Mouse (Mus musculus): ENCODE data around the gene Frrs1.
A peak's percentile ranks its signal among the peaks of the same experiment; 100 is the strongest.

Frrs1 gene

DNA sequence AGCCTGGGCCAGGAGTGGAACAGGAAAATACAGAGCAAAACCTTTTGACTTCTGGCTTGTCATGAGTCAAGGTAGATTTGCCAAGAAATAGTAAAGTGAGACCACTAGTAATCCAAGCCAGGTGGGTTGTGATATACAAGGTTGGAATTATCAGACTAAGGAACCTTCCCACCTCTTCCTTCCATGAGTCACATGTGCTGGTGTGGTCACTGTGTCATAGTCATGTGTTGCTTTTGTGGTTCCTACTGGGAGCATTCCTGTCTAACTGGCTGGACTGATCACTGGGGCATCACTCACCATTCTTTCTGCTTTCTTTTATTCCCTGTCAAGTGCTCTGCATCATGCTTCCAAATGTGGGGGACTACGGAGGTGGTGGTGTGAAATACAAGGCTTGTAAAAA lies 11.2 kb upstream of the Frrs1 start:
- DNase-seq (ENCODE audit: low read depth, low spot score), result no peak

DNA sequence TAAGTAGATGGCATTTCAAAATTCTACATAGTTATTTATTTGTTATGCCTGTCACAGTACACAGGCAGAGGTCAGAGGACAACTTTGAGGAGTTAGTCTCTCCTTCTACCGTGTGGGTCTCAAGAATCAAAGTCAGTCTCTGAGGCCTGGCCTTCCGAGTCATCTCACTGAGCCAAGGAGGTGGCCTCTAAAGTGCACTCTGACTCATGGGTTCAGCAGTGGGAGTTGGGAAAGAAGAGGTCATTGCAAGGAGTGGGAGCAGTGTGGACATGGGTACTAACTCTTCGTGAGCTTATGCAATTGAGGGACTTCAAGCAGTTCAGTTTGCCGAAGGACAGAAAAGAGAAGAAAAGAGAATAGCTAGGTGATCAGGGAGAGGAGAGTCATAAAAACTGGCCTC lies 10.3 kb upstream of the Frrs1 start:
- no peak for DNase-seq (ENCODE audit: low read depth, low spot score)

DNA sequence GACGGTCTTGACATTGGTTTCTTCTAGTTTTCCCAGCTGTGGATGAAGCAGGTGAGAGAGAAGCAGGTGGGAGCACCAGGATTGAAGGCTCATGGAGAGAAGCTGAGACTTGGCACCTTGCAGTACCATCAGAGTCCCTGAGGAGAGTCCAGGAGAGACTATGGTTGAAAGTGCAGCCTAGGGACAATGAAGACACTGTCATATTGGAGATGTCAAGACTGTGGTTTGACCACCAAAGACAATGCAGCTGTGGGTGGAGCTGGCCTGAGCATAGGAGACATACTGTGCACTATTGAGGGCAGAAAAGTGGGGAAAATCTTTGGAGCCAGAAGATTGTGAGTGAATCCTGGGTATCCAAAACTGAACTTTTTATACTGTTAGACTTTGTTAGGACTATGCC lies 8.9 kb upstream of the Frrs1 start:
- no peak for DNase-seq (ENCODE audit: low read depth, low spot score)

DNA sequence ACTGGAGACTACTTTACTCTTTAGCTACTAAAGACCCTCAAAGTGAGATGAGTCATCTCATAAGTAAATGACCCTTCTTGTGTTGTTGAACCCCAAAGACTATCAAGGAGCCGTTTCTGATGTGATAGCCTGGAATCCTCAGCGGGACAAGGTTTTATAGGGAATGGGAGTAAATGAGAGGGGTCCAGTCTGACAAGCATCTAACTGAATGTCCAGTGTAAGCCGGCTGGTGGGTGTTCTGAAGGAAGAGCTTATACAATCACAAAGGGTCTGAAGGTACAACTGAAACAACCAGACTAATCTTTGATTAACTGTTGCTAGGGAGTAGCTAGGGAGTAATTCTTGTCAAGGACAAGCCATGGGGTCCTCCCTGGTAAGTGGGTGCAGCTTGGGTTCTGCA lies 6.8 kb upstream of the Frrs1 start:
- no peak for DNase-seq (ENCODE audit: low read depth, low spot score)

DNA sequence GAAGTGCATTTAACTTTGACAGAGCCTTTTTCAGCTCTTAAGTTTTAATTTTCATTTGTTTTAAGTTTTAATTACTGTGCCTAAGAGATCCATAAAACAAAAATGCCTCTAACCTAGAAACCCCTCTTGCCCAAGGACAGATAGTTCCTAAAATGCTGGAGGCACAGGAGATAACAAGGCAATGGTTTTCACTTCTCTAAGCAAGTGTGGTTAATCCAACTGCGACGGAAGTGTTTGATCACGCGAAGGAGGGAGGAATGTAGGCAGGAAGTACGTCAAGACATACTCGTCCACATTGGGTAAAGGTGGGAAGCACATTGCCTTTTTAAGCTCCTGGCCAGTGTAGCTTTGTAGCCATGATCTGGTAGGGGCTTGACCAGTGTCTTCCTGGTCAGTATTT lies 1.7 kb upstream of the Frrs1 start:
- no peak for DNase-seq (ENCODE audit: low read depth, low spot score)

DNA sequence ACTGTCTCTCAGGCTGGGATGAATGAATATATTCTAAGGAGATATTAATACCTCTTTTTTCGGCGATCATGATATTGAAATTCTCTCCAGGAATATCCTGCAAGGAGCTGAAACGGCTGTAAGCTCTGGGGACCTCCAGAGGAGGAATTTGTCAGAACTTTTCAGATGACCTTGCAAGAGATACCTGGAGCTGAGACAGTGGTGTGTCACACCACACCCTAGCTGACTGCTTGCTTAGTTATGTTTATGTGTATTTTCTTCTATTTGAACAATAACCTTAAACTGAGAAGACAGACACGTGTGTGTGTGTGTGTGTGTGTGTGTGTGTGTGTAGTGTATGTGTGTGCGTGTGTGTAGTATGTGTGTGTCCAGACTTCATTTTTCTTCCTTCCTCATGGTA lies 488 bp downstream of the Frrs1 start:
- no peak for DNase-seq (ENCODE audit: low read depth, low spot score)

DNA sequence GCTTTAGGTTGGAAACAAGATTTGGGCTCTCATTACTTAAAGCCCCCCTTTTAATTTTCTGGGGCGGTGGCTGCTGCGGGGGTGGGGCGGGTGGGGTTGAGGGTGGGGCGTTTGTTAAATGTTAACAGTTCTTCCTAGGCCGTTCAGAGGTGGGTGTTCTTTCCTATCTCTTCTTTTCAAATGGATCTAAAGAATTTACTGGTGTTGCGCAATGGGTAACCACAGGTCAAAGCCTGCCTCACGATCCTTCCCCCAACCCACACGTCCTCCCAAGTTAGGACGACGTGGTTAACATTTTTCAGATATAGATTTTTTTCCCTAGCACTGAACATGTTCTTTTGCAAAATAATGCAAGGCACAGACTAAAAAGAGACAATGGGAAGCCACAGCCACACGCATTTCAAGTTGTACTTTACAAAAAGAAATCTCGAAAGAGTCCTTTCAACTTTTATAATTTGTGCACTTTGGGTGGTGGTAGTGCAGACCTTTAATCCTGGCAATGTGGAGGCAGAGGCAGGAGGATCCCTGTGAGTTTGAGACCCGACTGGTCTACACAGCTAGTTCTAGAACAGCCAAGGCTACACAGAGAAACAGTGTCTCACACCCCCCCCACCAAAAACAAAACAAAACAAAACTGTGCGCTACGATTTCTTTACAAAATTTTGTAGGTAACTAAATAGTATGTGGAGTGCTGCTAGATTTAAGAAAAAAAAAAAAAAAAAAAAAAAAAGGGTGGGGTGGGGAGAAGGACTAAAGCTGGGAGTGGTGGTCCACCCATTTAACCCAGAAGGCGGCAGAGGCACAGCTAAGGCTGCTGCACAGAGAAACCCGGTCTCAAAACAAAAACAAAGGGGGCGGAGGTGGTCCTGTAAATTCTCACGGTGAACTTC lies 1.3 kb downstream of the Frrs1 start:
- no peak for DNase-seq (ENCODE audit: low read depth, low spot score)

DNA sequence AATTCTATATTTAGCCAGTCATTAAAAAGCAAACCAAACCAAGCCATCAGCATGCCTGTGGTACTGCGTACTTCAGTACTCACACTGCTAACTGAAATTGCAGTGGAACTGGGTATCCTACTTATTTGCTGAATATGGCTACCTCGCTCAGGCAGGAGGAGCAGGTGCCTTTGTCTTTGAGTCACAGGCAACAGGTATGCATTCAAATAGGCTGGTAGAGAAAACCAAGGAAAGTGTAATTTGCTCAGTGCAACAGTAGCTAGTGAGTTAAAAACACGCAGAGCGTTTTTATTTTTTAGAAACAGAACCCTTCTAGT lies 1.9 kb downstream of the Frrs1 start:
- DNase-seq (ENCODE audit: low read depth, low spot score), result no peak

DNA sequence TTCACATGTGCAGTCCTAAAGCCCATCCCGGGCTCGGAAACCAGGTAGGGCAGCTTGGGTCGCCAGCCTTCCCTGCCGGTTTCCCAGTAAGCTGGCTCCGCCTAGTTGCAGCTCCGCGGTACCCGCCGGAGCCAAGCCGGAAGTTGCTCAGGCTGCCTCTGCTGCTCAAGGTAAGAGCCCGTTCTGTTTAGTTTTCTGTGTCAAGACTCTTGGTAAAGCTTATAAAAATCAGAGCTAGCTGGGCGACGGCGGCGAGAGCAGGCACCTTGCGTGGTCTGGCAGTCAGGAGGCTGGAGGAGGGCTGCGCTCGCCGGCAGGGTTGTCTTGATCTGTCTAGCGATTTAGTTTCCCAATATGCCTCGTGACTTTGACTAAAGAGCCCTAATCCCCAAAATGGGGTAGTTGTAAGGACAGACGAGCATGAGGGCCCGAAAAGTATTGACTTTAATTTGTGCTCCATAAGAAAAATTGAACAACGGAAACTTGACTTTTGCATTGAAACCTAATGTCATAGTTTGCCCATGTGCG lies 2.3 kb downstream of the Frrs1 start:
- peak; percentile 81 for DNase-seq (ENCODE audit: low read depth, low spot score)

DNA sequence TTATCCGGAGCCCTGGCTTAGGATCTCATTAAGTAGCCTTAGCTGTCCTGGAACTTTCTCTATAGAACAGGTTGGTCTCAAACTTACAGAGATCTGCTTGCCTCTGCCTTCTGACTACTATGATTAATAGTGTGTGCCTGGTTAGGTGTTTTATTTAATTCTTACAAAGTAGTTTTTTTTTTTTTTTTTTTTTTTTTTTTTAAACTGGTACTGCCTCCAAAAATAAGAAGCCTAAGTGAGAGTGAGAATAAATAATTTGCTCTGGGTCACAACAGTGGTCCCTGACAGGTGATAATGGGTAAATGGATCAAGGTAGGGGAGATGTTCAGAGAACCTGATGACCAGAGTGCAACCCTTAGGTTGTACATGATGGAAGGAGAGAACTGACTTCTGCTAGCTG lies 3.4 kb downstream of the Frrs1 start:
- no peak for DNase-seq (ENCODE audit: low read depth, low spot score)

DNA sequence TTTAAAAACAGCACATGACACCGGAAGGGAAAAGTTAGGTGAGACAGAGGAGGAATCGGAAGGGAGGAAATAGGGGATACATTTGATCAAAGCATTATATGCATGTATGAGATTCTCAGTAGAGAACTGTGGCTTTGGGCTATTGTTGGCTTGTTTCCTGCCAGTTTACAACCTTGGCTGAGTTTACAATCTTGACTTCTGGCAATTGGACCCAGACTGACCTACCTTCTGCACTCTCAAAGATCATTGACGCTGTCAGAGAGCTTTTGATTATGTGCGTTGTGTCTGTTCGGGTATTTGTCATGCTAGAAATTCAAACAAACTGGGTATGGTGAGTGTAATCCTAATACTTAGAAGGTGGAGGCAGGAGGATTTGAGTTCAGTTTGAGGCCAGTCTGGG lies 5.2 kb downstream of the Frrs1 start:
- DNase-seq (ENCODE audit: low read depth, low spot score), result no peak

DNA sequence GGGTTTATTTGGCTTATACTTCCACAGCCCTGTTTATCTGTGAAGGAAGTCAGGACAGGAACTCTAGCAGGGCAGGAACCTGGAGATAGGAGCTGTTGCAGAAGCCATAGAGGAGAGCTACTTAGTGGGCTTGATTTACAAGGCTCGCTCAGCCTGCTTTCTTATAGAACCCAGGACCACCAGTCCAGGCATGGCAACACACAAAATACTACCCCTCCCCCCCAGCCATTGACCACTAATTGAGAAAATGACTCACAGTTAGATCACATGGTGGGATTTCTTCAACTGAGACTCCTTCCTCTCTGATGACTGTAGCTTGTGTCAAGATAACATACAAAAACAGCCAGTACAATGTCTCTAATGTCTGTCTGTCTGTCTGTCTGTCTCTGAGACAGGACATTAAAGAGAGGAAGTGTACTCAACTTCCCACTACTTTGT lies 6.0 kb downstream of the Frrs1 start:
- DNase-seq (ENCODE audit: low read depth, low spot score), result no peak

DNA sequence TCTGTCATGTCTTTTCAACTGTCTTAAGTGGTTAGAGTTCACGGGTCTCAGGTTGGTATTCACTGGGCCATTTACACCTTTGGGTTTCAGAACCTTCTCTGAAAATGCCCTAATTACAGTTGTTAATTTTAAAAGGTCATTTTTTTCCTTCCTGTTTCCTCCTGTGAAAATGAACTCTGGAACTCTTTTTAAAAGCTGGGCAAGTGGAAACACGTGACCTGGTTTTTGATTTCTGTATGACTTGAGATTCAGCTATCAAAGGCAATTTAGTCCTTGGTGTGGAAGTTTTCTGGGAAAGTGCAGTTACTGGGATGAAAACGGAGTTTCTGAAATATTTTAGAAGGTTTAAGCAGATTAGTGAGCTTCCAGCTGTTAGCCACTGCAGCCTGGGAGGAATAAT lies 11.1 kb downstream of the Frrs1 start:
- no peak for DNase-seq (ENCODE audit: low read depth, low spot score)

DNA sequence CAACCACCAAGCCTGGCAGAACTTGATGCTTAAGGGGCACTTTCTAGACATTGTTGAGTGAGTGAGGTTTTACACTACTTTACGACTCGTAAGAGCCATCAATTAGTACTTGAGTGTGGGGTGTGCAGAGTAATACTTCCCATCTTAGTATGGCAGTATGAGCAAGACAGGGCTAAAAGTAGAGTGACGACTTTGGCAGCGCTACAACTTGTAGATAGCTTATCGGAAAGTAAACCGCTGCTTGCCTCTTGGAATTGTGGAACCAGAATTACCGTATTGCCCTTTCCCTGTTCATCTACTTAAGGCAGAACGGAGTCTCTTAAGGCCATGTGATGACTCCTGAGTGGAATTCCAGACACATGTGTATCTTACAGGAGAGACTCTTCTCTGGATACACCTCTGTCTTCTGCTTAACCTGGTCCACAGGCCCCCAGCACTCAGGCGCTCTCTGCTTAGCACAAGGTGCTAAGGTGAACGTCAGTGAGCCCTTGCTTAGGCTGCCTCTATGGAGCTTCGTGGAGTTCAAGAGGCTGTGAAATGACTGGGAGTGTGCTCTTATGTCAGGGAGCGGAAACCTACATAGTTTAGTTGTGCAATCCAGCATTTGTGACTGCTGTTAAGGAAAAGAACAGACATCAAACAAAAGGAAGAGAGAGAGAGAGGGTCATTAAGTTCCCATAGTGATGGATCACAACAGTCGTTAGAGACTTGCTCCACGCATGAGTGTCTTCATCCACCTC lies 23.1 kb downstream of the Frrs1 start:
- no peak for DNase-seq (ENCODE audit: low read depth, low spot score)

DNA sequence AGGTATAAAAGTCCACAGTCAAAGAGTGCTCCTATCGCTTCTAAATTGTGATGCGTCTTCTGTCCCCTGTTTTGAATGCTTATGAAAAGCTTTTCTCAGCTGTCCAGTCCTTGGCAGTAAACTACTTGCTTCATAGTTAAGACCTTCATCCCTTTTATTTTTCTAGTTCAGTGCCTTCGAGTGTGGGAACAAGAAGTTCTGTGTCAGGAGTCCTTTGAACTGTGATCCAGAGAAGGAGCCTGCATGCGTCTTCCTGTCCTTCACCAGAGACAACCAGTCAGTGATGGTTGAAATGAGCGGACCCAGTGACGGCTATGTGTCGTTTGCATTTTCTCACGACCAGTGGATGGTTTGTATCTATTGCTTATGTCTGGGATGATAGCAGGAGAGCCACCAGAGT lies 25.7 kb downstream of the Frrs1 start:
- no peak for DNase-seq (ENCODE audit: low read depth, low spot score)

DNA sequence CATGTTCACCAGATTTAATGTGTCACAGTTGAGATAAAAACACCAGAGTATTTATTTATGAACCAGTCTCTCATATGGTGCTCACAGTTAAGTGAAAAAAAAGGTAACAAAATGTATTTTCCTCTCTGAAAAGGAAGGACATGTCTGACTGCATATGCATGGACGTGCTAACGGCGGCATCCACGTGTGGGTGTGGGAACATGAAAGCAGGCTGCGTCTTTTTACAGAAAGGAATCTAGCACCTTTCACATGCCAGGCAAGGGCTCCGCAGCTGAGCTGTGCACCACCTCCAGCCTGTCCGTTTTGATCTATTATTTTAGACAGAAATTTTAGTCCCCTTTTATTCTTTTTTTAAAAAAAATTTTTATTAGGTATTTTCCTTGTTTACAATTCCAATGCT lies 30.1 kb downstream of the Frrs1 start:
- no peak for DNase-seq (ENCODE audit: low read depth, low spot score)

DNA sequence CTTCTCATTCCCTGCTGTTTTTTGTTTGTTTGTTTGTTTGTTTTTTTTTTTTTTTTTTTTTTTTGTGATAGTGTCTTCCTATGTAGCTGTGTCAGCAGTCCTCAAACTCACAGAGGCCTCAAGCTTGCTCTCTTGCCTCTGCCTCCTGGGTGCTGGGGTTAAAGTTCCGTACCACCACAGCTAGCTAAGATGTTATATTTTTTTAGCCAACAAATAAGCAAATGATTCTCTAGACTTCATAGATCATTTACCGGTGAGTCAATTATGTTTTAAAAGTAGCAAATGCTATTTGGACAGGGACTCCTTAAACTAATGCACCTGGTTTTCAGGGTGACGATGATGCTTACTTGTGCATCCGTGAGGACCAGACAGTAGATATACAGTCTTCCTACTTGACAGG lies 31.3 kb downstream of the Frrs1 start:
- no peak for DNase-seq (ENCODE audit: low read depth, low spot score)

DNA sequence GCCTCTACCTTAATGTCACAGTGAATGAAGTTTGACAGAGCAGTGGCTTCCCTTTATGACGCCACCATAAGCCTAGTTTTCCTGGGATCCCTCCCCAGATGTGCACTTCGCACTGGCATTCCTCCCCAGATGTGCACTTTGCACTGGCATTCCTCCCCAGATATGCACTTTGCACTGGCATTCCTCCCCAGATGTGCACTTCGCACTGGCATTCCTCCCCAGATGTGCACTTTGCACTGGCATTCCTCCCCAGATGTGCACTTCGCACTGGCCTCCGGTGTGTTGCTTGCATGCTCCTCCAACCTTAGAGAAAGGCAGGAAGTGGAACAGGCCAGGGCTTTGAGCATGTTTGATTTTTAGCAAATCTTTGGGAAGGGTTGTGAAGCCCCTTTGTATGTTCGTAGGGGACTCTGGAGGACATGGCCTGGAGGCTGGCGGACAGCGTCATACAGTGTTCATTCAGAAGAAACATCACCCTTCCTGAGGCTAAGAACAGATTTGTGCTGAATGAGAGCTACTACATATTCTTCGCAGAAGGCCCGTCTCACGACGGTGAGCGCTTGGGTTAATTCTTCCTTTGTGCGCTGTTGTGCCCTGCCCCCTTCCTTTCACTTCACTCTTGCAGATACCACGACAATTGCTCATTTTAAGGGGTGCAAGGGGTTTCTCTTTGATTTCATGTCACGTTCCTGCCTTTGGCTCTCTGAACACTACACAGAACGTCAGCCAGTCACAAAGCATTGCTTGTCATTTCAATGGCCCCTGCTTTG lies 32.4 kb downstream of the Frrs1 start:
- no peak for DNase-seq (ENCODE audit: low read depth, low spot score)

DNA sequence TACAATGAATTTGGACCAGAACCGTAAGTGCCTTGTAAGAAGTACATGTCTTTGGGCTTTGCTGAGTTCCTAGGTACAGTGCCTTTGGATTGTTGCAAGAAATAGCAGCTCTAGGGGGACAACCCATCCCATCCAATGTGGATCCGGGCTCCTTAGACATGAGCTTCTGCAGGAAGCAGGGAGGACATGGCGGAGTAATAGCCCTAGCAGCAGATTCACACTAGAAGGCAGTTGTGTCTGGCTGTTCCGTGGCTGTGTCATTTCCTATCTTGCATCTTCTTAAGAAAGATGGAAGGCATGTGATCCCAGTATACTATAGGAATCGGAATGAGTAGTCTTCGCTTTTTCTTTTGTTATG lies 32.9 kb downstream of the Frrs1 start:
- no peak for DNase-seq (ENCODE audit: low read depth, low spot score)

DNA sequence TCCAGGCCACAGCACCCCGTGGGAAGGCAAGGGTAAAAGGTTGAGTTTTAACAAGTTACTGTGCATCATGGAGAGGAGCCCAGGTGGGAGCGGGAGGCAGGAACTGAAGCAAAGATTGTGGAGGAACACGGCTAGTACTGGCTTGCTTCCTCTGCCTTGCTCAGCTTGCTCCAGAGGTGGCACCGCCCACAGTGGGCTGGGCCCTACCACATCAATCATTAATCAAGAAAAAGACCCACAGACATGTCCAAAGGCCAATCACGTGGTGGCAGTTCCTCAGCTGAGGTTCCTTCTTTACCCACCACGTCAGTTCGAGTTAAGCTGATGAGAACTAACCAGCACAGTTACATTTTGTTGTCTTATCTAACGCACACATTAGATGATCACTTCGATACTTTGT lies 33.6 kb downstream of the Frrs1 start:
- peak; percentile 12 for DNase-seq (ENCODE audit: low read depth, low spot score)

DNA sequence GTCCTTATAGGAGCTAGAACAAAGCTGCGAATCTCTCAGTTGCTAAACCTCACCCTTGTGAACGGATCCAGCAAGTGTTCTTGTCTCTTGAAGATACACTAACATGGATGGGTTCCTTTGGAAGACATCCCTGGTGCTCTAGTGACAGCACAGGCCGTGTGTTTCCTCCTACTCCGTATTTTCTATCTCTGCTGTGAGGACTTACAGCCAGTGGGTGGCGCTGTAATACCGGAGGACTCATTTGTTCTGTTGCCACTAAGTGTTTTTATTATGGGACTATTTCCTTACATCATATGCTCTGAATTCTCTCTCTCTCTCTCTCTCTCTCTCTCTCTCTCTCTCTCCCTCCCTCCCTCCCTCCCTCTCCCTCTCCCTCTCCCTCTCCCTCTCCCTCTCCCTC lies 44.9 kb downstream of the Frrs1 start:
- DNase-seq (ENCODE audit: low read depth, low spot score), result peak; percentile 30

DNA sequence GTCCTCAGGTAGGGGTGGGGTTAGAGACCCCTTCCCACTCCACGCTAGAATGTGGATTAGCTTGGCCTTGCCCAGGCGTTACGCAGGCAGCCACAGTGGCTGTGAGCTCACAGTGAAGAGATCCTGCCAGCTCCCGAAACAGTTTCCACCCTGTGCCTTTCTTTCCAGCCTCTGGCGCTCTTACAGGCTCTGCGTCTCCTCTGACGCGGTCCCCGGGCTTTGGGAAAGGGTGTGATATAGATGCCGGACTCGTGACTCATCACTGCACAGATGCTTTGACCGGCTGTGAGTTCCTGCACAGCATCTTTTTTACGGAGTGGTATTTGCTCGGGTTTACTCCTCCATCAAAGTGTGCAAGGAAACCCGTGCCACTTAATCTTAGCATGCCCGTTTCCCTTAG lies 46.6 kb downstream of the Frrs1 start:
- DNase-seq (ENCODE audit: low read depth, low spot score), result no peak
